Mouse (Mus musculus) lung, adult 2 months (tissue): ENCODE measurements around the gene Bcl2l12.

Experiments
- CTCF ChIP-seq: fragments of 200-500 bp; IDR thresholded peaks from 2 replicates; pipeline ENCODE4 v1.5.1; 2011; ENCODE audit warnings: mild to moderate bottlenecking, low read length, control low read depth; ENCODE audit not compliant: insufficient read depth
- POLR2A ChIP-seq: fragments of 200-500 bp; IDR thresholded peaks from 2 replicates; pipeline ENCODE4 v1.6.1; 2011; ENCODE audit warnings: low read depth, mild to moderate bottlenecking, control low read depth, low read length, borderline replicate concordance; ENCODE audit errors: extremely low read depth

DNA sequence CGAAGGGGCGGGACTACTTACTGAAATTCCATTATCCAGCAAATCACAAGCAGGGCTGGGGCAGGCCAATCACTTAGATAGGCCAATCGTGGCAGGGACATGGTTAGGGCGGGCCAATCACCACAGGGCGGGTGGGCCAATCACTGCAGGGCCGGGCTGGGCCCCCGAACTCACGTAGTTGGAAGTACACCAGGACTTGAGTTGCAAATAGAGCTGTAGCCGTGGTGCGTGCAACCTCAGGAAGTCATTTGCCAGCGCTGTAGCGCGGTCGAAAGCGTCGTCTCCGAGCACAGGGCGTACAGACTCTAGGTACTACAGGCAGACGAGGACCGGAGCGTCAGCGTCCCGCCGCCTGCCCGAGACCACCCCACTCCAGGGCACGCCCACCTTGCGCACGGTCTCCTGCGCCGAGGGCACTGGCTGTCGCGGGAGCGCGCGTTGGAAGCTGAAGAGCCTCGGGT is 28.3 kb downstream of the Bcl2l12 start:
- peak; percentile 65; the same call in 1 of the 2 replicates for TF ChIP-seq POLR2A
- no peak for TF ChIP-seq CTCF
